Mouse (Mus musculus) spleen, adult 2 months (tissue): ENCODE data around the gene Mgll.

Source experiments
- CTCF ChIP-seq: fragments of 200-500 bp; IDR thresholded peaks from 2 replicates; pipeline ENCODE4 v1.5.1; 2011; ENCODE audit warnings: mild to moderate bottlenecking, inconsistent platforms; ENCODE audit not compliant: insufficient read depth, insufficient read length, insufficient replicate concordance; ENCODE audit errors: extremely low read depth
- POLR2A ChIP-seq: fragments of 200-500 bp; IDR thresholded peaks from 2 replicates; pipeline ENCODE4 v1.6.1; 2011; ENCODE audit warnings: low read depth, low read length, inconsistent platforms

DNA sequence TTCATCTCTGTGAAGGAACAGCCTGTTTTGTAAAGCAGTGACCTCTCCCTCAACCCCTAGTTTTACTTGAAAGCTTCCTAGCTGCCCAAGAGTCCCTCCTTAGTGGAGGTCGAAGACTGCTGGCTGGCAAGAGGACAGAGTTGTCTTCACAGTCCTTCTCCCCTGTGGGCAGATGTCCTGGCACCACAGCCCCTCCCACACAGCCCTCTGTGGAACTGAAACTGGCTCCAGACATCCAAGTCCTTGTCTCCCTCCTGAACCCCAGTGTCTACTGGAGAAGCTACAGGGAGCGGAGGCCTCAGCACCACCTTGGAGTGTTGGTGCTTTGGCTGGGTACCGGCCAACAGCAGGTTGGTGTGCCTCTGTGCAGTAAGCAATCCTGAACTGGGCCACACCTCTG is 91.3 kb downstream of the Mgll start:
- TF ChIP-seq POLR2A (no peak), CTCF (no peak)
